Mouse (Mus musculus) kidney, postnatal 0 days (tissue): Measurements from ENCODE around the gene Cic. TPM values are rescaled to one million over a fixed set of nuclear protein-coding genes. Genes with fewer than 3 reads are reported as not detected.

Experiments
- ATAC-seq: fragments of 200-750 bp; cut with Nextera tagmentation; replicated peaks from 2 replicates; pipeline ENCODE4 v1.8.0; 2017; ENCODE audit warnings: low read depth, moderate number of reproducible peaks, moderate TSS enrichment, moderate library complexity; ENCODE audit not compliant: low FRiP score
- DNase-seq: peaks from one replicate; pipeline ENCODE4 v3.0.0-alpha.2; 2016; ENCODE audit warnings: low spot score
- H3K27ac ChIP-seq: fragments of 300-500 bp; sonication (generic); 2 replicates; pipeline ENCODE4 v1.5.1; 2014; ENCODE audit warnings: mild to moderate bottlenecking
- H3K27me3 ChIP-seq: fragments of 300-500 bp; sonication (generic); 2 replicates; pipeline ENCODE4 v1.6.1; 2014; ENCODE audit warnings: low read length, mixed read lengths; ENCODE audit not compliant: insufficient read depth
- H3K36me3 ChIP-seq: fragments of 300-500 bp; sonication (generic); 2 replicates; pipeline ENCODE4 v1.6.1; 2014; ENCODE audit warnings: low read length, mixed read lengths; ENCODE audit not compliant: insufficient read depth
- H3K4me1 ChIP-seq: fragments of 300-500 bp; sonication (generic); replicated peaks from 2 replicates; pipeline ENCODE4 v1.6.1; 2014; ENCODE audit warnings: antibody characterized with exemption, low read length, mixed read lengths; ENCODE audit not compliant: insufficient read depth
- H3K4me2 ChIP-seq: fragments of 300-500 bp; sonication (generic); 2 replicates; pipeline ENCODE4 v1.6.1; 2014; ENCODE audit warnings: mild to moderate bottlenecking, low read length, moderate library complexity, mixed read lengths
- H3K4me3 ChIP-seq: fragments of 300-500 bp; sonication (generic); replicated peaks from 2 replicates; pipeline ENCODE4 v1.5.1; 2014; ENCODE audit warnings: low read depth, low read length
- H3K9ac ChIP-seq: fragments of 300-500 bp; sonication (generic); 2 replicates; pipeline ENCODE4 v1.6.1; 2014; ENCODE audit warnings: low read depth, low read length
- H3K9me3 ChIP-seq: fragments of 300-500 bp; sonication (generic); replicated peaks from 2 replicates; pipeline ENCODE4 v1.6.1; 2016; ENCODE audit warnings: low read length, inconsistent platforms, mixed read lengths
- CTCF ChIP-seq: IDR thresholded peaks from 2 replicates; pipeline ENCODE4 v1.5.1; 2016; ENCODE audit warnings: antibody characterized with exemption, low read depth, mild to moderate bottlenecking, moderate library complexity
- WGBS: fragments of 180-500 bp; shearing (Covaris S2); extraction: QIAGEN DNeasy Blood & Tissue Kit; methylation state at CpG from one replicate; pipeline ENCODE4 v1.1.7; 2014; 5-methylcytosine and 5-hydroxymethylcytosine counted together
- polyA plus RNA-seq: library from polyadenylated mRNA; unstranded; fragments of >200 nt; fragmentation: Nextera tagmentation; extraction: Ambion mirVana; gene quantifications from 2 replicates; pipeline ENCODE4 v1.2.1, GENCODE M21; 2015

The Cic gene
- polyA plus RNA-seq, 1 experiment from 2014 or later, result 23.3 TPM

GRCm38 (mm10) chr7:25296945-25297453 lies 29.5 kb downstream of the Cic start:
- ATAC-seq, result peak; percentile 18; the same call in 1 of the 2 replicates

GRCm38 (mm10) chr7:25297454-25298325 lies 30.2 kb downstream of the Cic start, which contains the start of gene Pafah1b3:
Gene Pafah1b3, minus strand, starts transcription at chr7:25297986.
- peaks cover 12% of the 10 kb centered on the region; the same call in 1 of the 2 replicates for H3K36me3 ChIP-seq
- H3K4me2 ChIP-seq, result peak within 1 kb of the TSS; percentile 94
- peak within 1 kb of the TSS; percentile 95 for H3K27ac ChIP-seq
- no peaks in the 10 kb centered on the region for H3K27me3 ChIP-seq
- DNase-seq (peak; percentile 96), ATAC-seq (peak; percentile 91)
- H3K9me3 ChIP-seq, result no peaks in the 10 kb centered on the region
- TF ChIP-seq CTCF, result peak; percentile 58; the same call in 1 of the 2 replicates
- H3K9ac ChIP-seq, result peak within 1 kb of the TSS; percentile 74
- H3K4me1 ChIP-seq, result no peaks in the 10 kb centered on the region; the same call in 1 of the 2 replicates
- under 1% methylated on average over 52 of the region's 52 CpGs for WGBS
- peak within 1 kb of the TSS; percentile 81 for H3K4me3 ChIP-seq

More at GRCm38 (mm10) chr7:25296945-25297453, 29.5 kb downstream of the Cic start:
- Histone ChIP-seq H3K4me3 (peak overlapping the region; percentile 81), H3K9me3 (no peaks in the 10 kb centered on the region), H3K9ac (peak overlapping the region; percentile 74), H3K27ac (peak overlapping the region; percentile 95), H3K36me3 (peaks cover 19% of the 10 kb centered on the region; the same call in 1 of the 2 replicates), H3K4me2 (peak overlapping the region; percentile 94), H3K4me1 (no peaks in the 10 kb centered on the region; the same call in 1 of the 2 replicates), H3K27me3 (no peaks in the 10 kb centered on the region)
- DNase-seq, result peak; percentile 66
- no peak for TF ChIP-seq CTCF
- 1% methylated on average over 21 of the region's 21 CpGs for WGBS

GRCm38 (mm10) chr7:25301063-25301462 lies 33.6 kb downstream of the Cic start, which contains the start of gene Prr19:
Gene Prr19, plus strand, starts transcription at chr7:25301411.
- peak; percentile 65 for DNase-seq
- 62% methylated on average over 19 of the region's 19 CpGs for WGBS

GRCm38 (mm10) chr7:25303003-25303684 lies 35.6 kb downstream of the Cic start:
- Histone ChIP-seq H3K4me3 (no peak overlapping the region), H3K9me3 (no peaks in the 10 kb centered on the region), H3K4me2 (no peak overlapping the region), H3K27ac (no peak overlapping the region), H3K27me3 (peaks cover 1% of the 10 kb centered on the region; the same call in 1 of the 2 replicates), H3K9ac (no peak overlapping the region), H3K4me1 (0 out of 2 replicates have a peak, but pooled peaks cover 5% of the 10 kb centered on the region), H3K36me3 (no peaks in the 10 kb centered on the region)
- no peak for DNase-seq
- WGBS, result 67% methylated on average over 9 of the region's 9 CpGs
- TF ChIP-seq CTCF, result no peak
- no peak for ATAC-seq

More at GRCm38 (mm10) chr7:25301063-25301462, 33.6 kb downstream of the Cic start, which contains the start of gene Prr19:
- Histone ChIP-seq H3K4me2 (no peak within 1 kb of the TSS), H3K9ac (no peak within 1 kb of the TSS), H3K4me3 (no peak within 1 kb of the TSS), H3K36me3 (no peaks in the 10 kb centered on the region), H3K4me1 (peaks cover 3% of the 10 kb centered on the region; the same call in 1 of the 2 replicates), H3K27me3 (no peaks in the 10 kb centered on the region), H3K9me3 (no peaks in the 10 kb centered on the region), H3K27ac (no peak within 1 kb of the TSS)
- ATAC-seq, result peak; percentile 25
- TF ChIP-seq CTCF, result no peak

GRCm38 (mm10) chr7:25303685-25304006 lies 36.1 kb downstream of the Cic start:
- Histone ChIP-seq H3K36me3 (no peaks in the 10 kb centered on the region), H3K27me3 (peaks cover 4% of the 10 kb centered on the region; the same call in 1 of the 2 replicates), H3K9ac (no peak overlapping the region), H3K9me3 (no peaks in the 10 kb centered on the region), H3K4me3 (no peak overlapping the region), H3K27ac (no peak overlapping the region), H3K4me2 (no peak overlapping the region), H3K4me1 (0 out of 2 replicates have a peak, but pooled peaks cover 5% of the 10 kb centered on the region)
- WGBS, result 63% methylated on average over 3 of the region's 3 CpGs
- DNase-seq (no peak), ATAC-seq (no peak)
- no peak for TF ChIP-seq CTCF

- Histone ChIP-seq H3K4me2 (peak overlapping the region; percentile 88), H3K9me3 (no peaks in the 10 kb centered on the region), H3K9ac (no peak overlapping the region), H3K4me3 (peak overlapping the region; percentile 42), H3K36me3 (no peaks in the 10 kb centered on the region), H3K27ac (no peak overlapping the region), H3K4me1 (0 out of 2 replicates have a peak, but pooled peaks cover 5% of the 10 kb centered on the region), H3K27me3 (peaks cover 4% of the 10 kb centered on the region; the same call in 1 of the 2 replicates)
- WGBS, result 0% methylated on average over 2 of the region's 2 CpGs
- no peak for ATAC-seq
- TF ChIP-seq CTCF, result no peak
- no peak for DNase-seq
Measured at GRCm38 (mm10) chr7:25305481-25305880, 38.0 kb downstream of the Cic start.
